Mouse (Mus musculus) lung, postnatal 25 days (tissue): ENCODE results near the gene Ddx55.
A peak's percentile ranks its signal among the peaks of the same experiment; 100 is the strongest.
"Not testable (repeated sequence)": the region's sequence is repeated elsewhere in the genome, so short reads cannot be mapped to it uniquely, and the experiment has no call there.

Experiments
- DNase-seq: peaks from one replicate; pipeline ENCODE4 v3.0.0; 2022; ENCODE audit warnings: low spot score

The Ddx55 gene

GRCm38 (mm10) chr5:124538813-124539792 lies 13.6 kb upstream of the Ddx55 start:
- peak; percentile 85 for DNase-seq

GRCm38 (mm10) chr5:124539905-124540304 lies 12.8 kb upstream of the Ddx55 start:
- no peak for DNase-seq

- DNase-seq, result peak; percentile 97
These were observed 12.3 kb upstream of the Ddx55 start, which contains the start of gene Tmed2 for GRCm38 (mm10) chr5:124540383-124540786. Tmed2 (plus strand) TSS chr5:124540695.

- DNase-seq, result peak; percentile 64
These were observed 11.6 kb upstream of the Ddx55 start for GRCm38 (mm10) chr5:124540905-124541601.

GRCm38 (mm10) chr5:124541602-124541973 lies 11.1 kb upstream of the Ddx55 start:
- no peak for DNase-seq

GRCm38 (mm10) chr5:124550737-124551136 lies 1.9 kb upstream of the Ddx55 start:
- not testable (repeated sequence) for DNase-seq

- not testable (repeated sequence) for DNase-seq
These were observed 1.1 kb upstream of the Ddx55 start for GRCm38 (mm10) chr5:124551349-124552093.

GRCm38 (mm10) chr5:124552094-124552472 lies 581 bp upstream of the Ddx55 start:
- no peak for DNase-seq

- no peak for DNase-seq
These were observed 943 bp downstream of the Ddx55 start for GRCm38 (mm10) chr5:124553607-124554006.

- no peak for DNase-seq
These were observed 2.5 kb downstream of the Ddx55 start for GRCm38 (mm10) chr5:124555145-124555544.

- no peak for DNase-seq
These were observed 18.4 kb downstream of the Ddx55 start for GRCm38 (mm10) chr5:124571068-124571467.

GRCm38 (mm10) chr5:124575467-124575866 lies 22.8 kb downstream of the Ddx55 start:
- no peak for DNase-seq

GRCm38 (mm10) chr5:124578633-124579317 lies 26.1 kb downstream of the Ddx55 start, which contains the start of the genes Eif2b1 and Gtf2h3:
Eif2b1 (minus strand) TSS chr5:124579131.
Gtf2h3 (plus strand) TSS chr5:124579140.
- peak; percentile 92 for DNase-seq

GRCm38 (mm10) chr5:124582515-124582914 lies 29.9 kb downstream of the Ddx55 start:
- peak; percentile 25 for DNase-seq

GRCm38 (mm10) chr5:124592768-124593167 lies 40.1 kb downstream of the Ddx55 start:
- no peak for DNase-seq

- DNase-seq, result peak; percentile 97
These were observed 45.8 kb downstream of the Ddx55 start for GRCm38 (mm10) chr5:124598224-124599174.

- DNase-seq, result not testable (repeated sequence)
These were observed 47.1 kb downstream of the Ddx55 start for GRCm38 (mm10) chr5:124599726-124600125.

- DNase-seq, result no peak
These were observed 49.7 kb downstream of the Ddx55 start for GRCm38 (mm10) chr5:124602349-124602748.

GRCm38 (mm10) chr5:124604296-124604695 lies 51.6 kb downstream of the Ddx55 start:
- DNase-seq, result no peak

GRCm38 (mm10) chr5:124605041-124605622 lies 52.5 kb downstream of the Ddx55 start:
- no peak for DNase-seq
